Mouse (Mus musculus): ENCODE measurements at regions not wholly inside any gene's neighbourhood (a gene's known extent, or its start where the extent isn't known, plus 50 kb on each side); places are given as distances from the start of the nearest gene placed in this dataset.
A peak's percentile ranks its signal among the peaks of the same experiment; 100 is the strongest.

DNA sequence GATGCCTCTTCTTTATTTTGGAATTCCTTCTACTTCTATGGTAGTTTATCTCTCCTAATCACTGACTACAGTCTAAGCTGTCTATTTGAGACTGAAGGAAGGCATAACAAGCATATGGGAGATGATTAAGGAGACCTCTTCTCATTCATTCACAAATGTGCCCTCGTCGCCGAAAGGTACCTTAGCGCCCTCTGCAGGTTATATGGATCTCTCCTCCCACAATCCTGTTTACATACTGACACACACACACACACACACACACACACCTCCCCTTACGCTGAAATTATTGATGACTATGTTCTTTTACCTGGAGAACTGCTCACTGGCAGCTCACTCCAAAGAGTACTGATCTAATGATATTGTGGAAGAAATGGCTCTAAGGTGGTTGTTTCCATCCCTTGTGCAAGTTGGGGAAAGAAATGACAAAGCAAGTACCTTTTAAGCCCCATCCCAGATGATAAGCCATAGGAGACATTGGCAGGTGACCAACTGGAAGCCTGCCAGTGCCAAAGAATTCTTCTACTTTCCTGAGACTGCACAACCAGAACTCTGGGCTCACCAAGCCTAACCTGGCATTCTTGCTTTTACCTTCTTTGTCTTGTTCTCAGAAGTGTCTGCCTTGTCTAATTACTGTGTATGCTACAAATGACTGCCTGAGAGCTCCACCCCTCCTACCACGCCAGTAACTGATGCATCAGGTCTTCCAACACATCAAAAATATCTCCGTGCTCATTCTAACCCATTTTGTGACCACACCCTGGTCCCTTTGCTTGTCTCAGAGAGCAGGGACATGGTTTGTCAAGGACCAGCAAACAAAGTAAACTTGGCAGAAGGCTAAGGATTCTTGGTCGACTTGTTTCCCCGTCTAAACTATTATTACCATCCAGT, 227.8 kb upstream of the Adgrl2 start:
- DNase-seq, result no peak

DNA sequence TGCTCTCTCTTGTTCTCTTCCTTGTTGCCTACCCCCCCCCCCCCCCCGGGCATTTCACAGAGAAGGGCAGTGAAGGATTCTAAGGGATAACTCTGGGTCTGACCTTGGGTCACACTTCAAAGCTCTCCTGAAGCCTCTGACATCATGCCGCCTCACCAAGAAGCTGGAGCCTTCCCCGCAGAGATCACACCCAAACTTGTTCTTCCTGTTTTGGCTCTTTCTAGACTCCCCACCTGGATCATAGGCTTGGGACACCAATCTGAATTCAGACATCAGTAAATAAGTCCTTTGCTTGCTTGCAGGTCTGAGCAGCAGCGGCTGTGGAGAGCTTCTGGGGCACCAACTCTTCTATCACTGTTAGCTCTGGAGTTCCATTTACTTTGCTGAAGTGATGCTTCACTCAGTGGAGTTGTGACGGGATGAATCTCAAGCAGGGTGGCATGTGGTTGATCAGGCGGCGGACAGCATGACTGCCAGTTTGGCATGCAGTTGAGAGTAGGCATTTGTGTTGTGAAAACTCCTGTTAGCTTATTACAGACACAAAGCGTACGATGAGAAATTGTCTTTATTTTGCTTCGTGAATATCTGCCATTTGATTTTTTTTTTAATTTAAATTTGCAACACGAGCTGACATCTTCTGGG, 226.5 kb upstream of the Adgrl2 start:
- no peak for DNase-seq

DNA sequence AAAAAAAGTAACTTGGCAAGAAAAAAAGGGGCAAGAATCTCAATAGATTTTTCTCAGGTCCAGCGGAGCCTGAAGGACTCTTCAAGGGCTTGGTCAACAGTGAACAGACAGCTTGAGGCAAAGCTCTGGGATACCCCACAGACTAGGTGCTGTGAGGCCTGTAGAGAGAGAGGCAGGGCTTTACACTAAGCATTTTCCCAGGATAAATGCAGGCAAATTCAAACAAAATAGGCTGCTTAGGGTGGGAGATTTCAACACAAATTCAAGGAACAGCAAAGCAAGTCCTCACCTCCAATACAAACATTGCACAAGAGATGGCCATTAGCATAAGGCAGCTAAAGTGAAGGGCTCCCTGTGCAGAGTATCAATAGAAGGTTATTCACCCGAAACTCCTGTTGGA, 225.3 kb upstream of the Adgrl2 start:
- no peak for DNase-seq

DNA sequence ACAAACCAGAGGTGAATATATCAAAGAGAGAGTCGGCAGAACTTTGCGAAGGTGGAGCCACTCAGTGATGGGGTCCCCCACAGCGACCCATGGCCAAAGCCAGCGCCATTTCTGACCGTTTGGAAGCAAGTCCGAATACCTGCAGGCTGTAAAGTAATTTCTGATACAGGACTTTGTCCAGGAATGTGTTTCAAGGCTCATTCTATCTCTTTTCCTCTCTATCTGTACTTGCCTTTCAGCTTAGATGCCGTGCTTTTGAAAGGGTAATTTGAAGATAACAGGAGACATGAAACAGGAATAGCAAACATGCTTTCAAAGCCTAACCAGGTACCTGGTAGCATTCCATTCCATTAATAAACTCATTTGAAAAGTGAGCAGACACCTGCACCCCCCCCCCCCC, 221.6 kb upstream of the Adgrl2 start:
- no peak for DNase-seq

DNA sequence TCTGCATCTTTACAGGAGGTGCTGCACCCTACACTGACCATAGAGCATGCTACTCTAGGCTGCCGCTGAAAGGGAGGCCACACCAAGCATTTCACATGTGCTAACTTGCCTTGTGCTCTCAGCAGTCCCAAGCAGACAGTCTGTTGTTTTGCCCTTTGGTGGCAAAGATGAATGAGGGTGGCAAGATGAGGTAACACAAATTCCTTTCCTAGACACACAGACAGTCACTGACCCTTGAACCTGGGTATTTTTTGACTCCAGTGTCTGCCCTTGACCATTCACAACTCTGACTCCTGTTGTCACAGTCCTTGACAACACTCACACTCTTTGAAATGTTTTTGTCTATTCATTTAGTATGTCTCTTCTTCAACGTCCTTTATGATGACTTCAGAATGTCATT, 218.9 kb upstream of the Adgrl2 start:
- DNase-seq, result no peak

DNA sequence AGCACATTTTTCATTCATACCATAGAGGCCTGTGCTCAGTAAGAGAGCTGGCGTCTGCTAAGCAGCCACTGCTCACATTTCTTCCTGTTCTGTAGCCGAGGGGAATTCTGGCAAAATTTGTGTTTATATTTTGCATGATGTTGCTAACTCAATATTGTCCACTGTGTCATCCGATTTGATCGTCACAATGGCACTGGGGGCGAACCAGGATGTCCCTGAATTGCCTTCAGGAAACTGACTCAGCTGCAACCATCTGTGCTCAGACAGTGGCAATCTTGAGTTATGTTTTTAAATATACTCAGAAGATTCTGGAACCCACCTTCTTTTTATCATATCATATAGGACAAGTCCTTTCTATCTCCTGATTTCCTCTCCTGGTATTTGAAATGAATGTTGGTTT, 213.1 kb upstream of the Adgrl2 start:
- DNase-seq, result no peak

DNA sequence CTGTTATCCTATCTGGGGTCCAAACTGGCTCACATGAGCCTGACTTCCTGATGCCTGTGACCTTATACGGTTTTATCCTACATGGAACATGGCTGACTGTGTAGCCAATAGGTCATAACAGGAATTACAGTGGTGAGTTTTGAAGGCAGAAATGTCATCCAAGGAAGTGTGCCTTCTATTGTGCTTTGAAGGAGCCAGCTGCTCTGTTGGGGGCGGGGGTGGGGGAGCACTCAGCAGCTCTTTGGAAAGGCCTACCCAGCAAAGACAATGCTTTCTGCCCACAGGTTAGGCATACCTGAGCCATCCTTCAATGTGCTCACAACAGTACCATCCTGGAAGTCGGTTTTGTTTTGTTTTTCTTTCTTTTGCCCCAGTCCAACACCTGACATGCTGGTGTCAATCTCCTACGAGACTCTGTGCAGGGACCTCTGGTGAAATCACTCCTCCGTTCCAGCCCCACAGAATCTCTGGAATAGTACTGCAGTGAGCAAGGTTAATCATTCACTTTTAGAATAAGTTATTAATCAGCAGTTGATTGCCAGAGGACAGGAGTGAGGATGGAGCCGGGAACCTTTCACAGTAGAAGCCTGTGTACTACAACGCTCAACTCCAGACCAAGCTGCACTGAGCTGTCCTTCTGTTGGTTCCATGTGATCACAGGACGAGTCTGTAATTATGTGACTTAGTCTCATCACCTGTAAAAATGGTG, 206.3 kb upstream of the Adgrl2 start:
- no peak for DNase-seq

DNA sequence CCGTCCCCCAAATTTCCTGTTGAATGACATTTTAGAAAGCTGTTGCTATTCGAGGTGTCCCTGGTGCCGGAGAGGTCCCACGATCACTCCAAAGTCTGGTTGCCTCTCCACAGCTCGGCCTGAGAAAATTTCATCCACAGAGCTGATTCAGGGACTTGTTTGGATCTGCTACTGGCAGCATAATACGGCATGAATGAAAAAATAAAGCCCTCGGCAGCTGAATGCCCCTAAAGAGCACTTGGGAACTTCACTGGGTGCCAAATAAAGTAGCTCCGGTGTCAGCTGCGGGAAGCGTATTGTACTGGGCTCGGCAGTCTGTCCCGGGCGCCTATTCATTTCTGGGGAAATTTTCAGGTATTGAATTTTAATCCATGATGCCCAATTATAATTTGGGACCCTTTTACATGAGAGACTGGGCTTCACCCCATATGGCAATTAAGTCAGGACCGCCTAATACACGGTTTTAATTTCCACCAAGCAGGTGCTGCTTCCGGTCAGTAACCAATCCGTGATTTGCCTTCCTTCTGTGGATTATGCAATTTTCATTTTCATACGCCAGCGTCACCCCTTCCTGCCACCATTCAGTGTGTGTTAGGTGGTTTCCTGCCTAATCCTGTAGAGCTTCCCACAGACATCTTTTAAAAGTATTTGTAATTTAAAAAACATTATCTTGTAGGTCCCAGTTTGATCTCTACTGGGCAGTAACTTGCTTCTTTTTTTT, 200.7 kb upstream of the Adgrl2 start:
- peak in 1 of 2 experiments; percentile 7 for DNase-seq

DNA sequence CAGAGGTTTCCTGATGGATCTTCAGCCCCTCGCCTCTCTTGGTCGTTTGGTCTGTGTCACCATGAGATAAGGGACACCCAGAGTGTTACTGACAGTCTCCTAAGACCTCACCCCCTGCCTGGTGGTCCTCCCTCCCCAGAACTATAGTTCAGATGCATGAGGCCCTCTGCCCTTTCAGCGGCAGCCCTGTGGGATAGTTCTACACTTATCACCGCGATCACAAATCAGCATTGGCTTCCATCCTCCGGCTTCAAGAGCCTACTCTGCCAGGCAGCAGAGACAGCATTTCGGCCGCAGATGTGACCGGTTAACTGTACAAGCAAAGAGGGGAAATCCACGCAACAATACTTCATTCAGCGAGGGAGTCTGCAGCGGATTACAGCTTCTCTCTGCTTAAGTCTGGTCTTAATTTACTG, 193.8 kb upstream of the Adgrl2 start:
- DNase-seq, result no peak

DNA sequence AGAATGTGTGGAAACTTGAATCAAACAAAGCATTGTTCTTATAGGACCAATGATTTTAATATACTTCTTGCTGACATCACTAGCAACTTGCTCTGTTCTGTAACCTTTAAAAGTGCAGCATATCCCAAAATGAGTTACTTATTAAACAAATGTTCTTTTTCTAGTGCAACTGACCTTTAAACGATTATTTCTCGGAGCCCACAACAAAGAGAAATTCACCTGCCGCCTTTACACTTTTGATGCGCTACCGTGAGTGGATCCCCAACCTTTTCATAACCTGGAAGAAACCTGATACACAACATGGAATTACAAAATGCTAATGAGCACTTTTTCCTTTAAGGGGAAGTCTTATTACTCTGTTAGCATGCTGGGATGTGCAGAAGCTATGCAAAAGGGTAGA, 191.7 kb upstream of the Adgrl2 start:
- DNase-seq, result no peak

DNA sequence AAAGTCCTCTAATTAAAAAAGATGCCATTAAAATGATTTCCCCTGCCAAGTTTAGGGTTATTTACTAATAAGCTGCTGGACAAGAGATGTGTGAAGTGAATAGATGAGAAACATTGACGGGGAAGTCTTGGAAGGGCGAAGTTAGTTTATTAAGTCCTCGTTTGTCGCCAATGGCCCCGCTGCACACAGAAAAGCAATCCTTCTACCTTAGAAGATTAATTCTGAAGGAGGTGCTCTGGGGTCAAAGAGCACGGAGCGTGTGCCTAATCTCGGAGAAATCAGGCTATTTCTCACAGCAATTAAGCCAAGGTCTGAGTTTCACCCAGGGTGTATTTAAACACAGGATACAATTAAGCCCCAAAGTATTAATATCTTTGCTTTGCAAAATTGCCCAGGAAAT, 189.8 kb upstream of the Adgrl2 start:
- no peak for DNase-seq

DNA sequence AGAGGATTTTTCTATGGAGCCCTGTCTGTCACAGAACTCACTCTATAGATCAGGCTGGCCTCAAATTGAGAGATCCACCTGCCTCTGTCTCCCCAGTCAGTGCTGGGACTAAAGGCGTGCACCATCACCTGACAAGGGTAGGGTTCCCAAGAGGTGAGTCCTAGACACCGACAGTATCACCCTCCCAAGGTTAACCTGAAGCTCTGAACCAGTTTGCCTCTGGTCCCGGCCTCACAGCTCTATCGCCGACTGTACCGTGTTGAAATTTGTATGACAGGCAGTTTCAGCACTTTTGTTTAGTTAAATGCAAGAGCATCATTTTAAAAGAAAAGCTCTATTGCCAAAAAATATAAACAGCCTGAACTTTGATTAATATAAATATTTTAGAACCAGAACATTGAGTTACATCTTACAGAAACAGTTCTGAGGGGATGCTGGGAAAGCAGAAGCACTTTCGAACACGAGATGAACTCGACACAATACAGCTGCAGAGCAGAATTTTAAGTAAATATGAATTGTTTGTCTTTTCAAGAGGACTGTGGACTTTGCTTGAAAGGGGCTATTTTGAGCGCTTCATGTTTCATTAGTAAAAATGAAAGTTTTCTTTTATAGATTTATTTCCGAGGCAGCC, 189.2 kb upstream of the Adgrl2 start:
- DNase-seq, result no peak

DNA sequence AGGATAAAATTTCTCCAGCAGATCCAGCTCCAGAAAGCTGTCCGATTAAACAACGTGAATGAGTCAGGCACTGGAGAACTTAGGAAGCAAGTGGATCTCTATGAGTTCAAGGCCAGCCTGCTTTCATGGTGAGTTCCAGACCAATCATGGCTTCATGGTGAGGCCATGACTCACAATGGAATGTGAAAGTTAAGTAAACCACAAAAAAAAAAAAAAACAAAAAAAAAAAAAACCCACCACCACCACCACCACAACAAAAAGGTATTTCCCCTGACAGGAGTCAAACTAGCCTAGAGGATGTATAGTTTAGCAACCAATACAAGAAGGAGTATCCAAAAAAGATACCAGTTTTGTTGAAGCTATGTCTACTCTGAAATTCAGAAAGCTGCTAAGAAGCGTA, 188.5 kb upstream of the Adgrl2 start:
- no peak for DNase-seq

DNA sequence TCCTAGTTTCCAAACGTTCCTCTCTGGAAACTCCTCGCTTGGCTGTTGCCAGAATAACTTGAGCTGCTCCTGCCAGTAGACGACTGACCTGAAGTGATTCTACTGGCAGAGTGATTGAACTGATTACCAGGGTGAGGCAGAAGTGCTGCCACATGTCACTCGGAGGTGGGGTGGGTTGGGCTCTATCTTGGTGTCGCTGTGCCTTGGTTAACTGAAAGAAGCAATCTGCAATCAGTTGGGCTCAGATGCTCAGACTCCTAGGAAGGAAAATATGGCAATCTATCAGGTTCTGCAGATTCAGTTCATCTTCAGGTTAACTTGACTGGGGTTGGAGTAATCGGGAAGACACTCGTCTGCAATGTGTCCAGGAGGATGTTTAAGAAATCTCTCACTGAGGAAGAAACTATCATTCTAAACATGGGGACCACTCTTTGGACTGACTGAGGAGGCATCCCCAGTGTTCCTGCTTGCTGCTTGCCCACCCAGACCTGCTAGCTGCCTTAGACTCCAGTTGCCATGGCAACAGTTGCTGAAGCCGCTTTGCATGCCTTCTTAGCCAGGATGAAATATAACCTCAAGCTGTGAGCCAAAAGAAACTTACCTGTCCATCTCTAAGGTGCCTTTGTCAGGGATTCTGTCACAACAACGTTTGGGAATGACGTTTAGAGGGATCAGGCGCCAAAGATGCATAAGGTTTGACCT, 184.5 kb upstream of the Adgrl2 start:
- no peak for DNase-seq

DNA sequence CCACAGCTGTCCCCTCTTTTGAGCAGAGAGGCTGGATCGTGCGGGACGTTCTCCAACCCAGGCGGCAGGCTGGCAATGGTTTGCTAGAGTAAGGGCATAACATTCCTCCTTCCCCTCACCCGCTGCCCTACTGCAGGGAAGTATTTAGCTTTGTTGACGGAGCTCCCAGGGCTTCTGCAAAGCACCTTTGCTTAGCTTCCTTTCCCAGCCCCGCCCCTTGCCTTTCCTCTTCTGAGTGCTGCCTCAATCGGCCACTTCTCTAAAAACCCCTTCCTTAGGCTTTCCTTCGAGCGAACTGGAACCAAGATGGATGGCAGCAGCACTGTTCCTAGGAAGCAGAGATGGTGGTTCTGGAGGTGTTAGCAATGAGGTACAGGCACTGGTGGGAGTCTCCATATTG, 183.2 kb upstream of the Adgrl2 start:
- no peak for DNase-seq

DNA sequence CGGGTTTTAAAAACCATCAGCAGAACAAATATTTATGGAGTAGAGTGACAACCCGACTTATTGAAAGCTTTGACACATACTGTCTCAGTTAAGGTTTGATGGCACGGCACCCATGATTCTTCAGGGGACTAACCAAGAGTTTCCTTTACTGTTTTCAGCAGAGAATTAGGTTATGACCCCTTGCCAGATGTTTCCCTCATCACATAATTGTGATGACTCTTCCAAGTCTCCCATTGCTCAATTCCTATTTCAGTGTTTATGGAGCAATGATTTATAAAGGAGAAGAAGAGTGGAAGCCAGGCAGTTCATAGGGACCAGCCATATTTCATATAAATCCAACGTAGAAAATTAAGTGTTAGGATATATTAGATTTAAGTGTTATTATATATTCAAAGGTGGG, 181.4 kb upstream of the Adgrl2 start:
- no peak for DNase-seq

DNA sequence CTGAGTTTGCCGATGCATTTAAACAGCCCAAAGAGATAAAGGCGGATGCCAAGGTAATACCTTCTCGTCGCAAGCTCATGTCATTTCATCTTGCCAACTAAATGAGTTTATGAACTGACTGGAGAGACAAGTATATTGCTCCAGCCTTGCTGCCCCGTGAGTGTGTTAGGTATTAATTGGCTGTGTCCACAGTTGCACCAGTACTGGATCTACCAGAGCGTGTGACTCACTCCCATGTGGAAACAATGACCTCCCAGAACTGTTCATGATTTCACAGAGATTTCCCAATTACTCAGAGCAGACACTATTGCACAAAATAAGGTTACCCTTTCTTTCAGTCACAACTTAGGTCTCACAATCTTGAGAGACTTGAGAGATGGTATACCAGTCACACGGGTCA, 179.8 kb upstream of the Adgrl2 start:
- DNase-seq, result no peak

DNA sequence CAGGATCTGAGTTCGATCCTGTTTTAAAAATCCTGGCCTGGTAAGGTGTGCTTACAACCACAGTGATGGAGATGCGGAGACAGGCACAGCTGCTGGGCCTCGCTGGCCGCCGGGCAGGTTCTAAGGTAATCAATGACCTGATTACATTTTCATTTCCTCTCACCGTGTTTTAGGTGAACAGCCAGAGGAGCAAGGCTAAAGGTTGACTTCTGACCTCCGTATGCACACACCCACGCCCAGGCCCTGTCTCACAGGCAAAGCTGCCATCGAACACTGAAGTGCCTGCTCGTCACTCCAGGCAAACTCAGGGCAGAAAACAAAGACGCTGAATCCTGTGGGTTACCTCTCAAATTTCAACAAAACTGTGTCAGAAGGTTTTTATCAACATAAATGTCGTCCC, 179.1 kb upstream of the Adgrl2 start:
- DNase-seq, result no peak

DNA sequence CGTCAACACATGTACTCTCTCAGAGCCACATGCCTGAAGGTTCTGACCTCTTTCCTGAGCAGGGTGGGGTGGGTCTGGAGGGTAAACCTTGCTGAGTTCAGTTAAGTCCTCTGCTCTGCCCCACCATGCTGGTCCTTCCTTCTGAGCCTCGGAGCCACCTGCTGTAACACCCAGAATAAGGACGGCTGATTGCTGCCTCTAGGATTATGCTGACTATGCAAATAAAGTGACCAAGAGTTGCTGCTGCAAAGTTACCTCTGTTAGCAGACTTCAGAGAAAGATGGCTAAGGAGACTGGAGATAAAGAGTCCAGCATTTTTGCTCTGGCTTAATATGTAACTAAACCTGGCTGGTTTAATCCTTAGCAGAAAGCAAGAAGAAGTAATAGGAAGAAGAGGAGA, 177.6 kb upstream of the Adgrl2 start:
- DNase-seq, result no peak

DNA sequence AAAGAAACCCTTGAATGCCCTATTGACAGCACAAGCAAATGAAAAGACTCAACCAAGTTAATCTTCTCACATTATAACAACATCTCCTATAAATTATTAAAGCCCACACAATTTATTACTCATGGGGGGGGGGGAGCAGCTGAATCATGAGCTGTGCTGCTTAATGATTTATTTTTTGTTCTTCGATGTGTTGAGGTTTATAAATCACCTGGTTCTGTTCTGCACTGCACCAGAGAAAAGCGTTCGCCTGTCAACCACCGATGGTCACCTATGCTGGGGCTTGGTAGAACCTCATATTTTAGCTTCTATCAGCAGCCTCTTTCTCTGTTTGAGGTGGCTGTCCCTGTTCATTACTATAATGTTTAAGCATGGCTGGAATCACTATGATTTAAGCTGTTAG, 174.4 kb upstream of the Adgrl2 start:
- DNase-seq, result no peak

DNA sequence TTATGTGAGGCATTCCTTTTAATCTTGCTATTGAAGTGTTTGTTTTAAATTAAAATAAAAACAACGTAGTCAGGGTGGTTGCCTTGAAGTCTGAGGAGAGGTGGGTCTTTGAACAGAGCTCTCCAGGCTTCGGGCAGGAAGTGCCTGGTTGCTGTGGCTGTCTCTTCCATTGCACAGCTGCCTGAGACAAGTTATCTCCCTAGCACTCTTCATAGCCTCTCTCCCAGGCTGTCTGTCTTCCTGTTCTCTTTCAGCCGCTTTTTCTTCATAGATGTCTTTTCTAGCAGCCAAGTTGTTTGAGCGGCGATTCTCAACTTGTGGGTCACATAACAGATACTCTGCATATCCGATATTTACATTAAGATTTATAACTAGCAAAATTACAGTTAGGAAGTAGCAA, 173.2 kb upstream of the Adgrl2 start:
- no peak for DNase-seq

DNA sequence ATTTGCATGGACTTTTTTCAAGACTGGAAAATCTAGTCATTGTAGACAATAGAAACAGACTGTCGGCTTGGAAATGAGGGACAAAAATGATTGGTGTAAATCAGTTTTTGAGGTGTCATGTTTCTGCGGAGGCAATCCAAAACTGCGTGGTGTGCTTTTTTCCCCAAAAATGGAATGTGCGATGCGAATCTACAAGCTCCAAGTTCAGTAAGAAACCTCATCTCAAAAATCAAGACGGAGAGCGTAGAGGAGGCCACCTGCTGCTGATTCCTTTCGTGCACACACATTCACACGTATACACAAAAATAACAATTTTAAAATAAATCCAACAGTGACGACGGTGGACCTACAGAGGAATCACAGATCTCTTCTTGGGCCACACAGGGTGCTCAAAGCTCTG, 170.5 kb upstream of the Adgrl2 start:
- DNase-seq, result no peak

Measured in cerebellum, postnatal 36 days (tissue).